ENCODE assay signal across 18 mouse cellular contexts in genomic region chr5:54759657-54760056, GRCm38 (mm10).
"Had no signal": no experiment of that assay in that cellular context is flagged by ENCODE, and none has a peak within 500 bp of the region (broad histone marks: within the 10 kb centered on the region; RNA-seq: fewer than 3 reads in every experiment).

No protein-coding gene starts in this region.

- H3K4me3 ChIP-seq: left cerebral cortex, adult 2 months; limb, embryonic 12.5 days; limb, embryonic 15.5 days; midbrain, embryonic 12.5 days; midbrain, embryonic 15.5 days; neural tube, embryonic 12.5 days; neural tube, embryonic 15.5 days had no signal

- DNase-seq: kidney, adult 18-20 months; kidney, adult 9 months; kidney, postnatal 14 days; kidney, postnatal 4 days; liver, postnatal 0 days; lung, embryonic 14.5 days; thymus, postnatal 25 days had no signal

- ATAC-seq: liver, postnatal 0 days; lung, postnatal 0 days; midbrain, embryonic 15.5 days had no signal

- H3K27ac ChIP-seq: left cerebral cortex, adult 2 months; limb, embryonic 12.5 days; limb, embryonic 15.5 days; liver, embryonic 14.5 days; macrophage; midbrain, embryonic 12.5 days; midbrain, embryonic 15.5 days; neural tube, embryonic 12.5 days; neural tube, embryonic 15.5 days; stomach, postnatal 0 days had no signal
